8 mouse cellular contexts compared by ENCODE assay signal in the genomic region with DNA sequence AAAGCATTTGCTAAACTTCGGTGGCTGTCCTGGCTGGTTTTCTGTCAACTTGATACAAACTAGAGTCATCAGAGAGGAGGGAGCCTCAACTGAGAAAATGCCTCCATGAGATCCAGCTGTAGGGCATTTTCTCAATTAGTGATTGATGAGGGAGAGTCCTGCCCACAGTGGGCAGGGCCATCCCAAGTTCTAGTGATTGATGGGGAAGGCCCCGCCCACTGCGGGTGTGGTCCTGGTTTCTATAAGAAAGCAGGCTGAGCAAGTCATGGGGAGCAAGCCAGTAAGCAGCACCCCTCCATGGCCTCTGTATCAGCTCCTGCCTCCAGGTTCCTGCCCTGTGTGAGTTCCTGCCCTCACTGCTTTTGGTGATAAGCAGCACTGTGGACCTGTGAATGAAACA. TPM values are rescaled to one million over a fixed set of nuclear protein-coding genes. Genes with fewer than 3 reads are reported as not detected.
DNase-seq lines count a peak whose midpoint lies in the region; ATAC-seq and TF ChIP-seq lines count a peak whose summit lies in the region.
"Not testable (repeated sequence)": the region's sequence is repeated elsewhere in the genome, so short reads cannot be mapped to it uniquely, and the experiment has no call there.

No protein-coding gene starts in this region.

- not testable (repeated sequence) for TF ChIP-seq CTCF in cortical plate, adult 2 months (IDR thresholded peaks at IDR 0.05; ENCODE audit: extremely low read depth, insufficient read depth, low read length); embryonic fibroblast, embryonic 13.5 days (IDR thresholded peaks at IDR 0.05; ENCODE audit: borderline replicate concordance, insufficient read depth, low read length)

- not testable (repeated sequence) for H3K9me3 ChIP-seq in heart, embryonic 14.5 days (ENCODE audit: control insufficient read depth, low read length); intestine, embryonic 16.5 days (ENCODE audit: control insufficient read depth, low read length); limb, embryonic 11.5 days (ENCODE audit: control insufficient read depth, low read length); lung, embryonic 15.5 days; stomach, embryonic 15.5 days

- WGBS in heart, embryonic 14.5 days: 28% methylated on average over 3 of the region's 3 CpGs
- WGBS in intestine, embryonic 16.5 days: 29% methylated on average over 3 of the region's 3 CpGs
- 26% methylated on average over 3 of the region's 3 CpGs for WGBS in limb, embryonic 11.5 days
- WGBS in lung, embryonic 15.5 days: 24% methylated on average over 3 of the region's 3 CpGs
- 30% methylated on average over 3 of the region's 3 CpGs for WGBS in stomach, embryonic 15.5 days

- not testable (repeated sequence) for H3K4me3 ChIP-seq in cortical plate, adult 2 months (ENCODE audit: insufficient read depth, low read length); embryonic fibroblast, embryonic 13.5 days (ENCODE audit: insufficient read depth, low read length); heart, embryonic 14.5 days (ENCODE audit: control insufficient read depth in 1 of 2, insufficient read depth in 1 of 2, low read depth in 1 of 2, low read length in 2 of 2); intestine, embryonic 16.5 days (ENCODE audit: low read length); limb, embryonic 11.5 days (ENCODE audit: low read depth, low read length); lung, embryonic 15.5 days; stomach, embryonic 15.5 days (replicated peaks)

- 0 out of 2 replicates have a peak overlapping the region, but pooled peaks have one; percentile 33 for H3K27ac ChIP-seq in cortical plate, adult 2 months (ENCODE audit: insufficient read depth, low read length)
- H3K27ac ChIP-seq in embryonic fibroblast, embryonic 13.5 days (ENCODE audit: insufficient read depth, low read length): peak overlapping the region; percentile 98
- H3K27ac ChIP-seq in heart, embryonic 14.5 days (replicated peaks in 1 of 2; ENCODE audit: control insufficient read depth in 1 of 2, insufficient read depth in 1 of 2, low read depth in 2 of 2, low read length in 2 of 2): peak overlapping the region; percentile 9 to 50; a peak in 1 of 4 replicates
- H3K27ac ChIP-seq in intestine, embryonic 16.5 days (ENCODE audit: low read length): peak overlapping the region; percentile 89
- H3K27ac ChIP-seq in limb, embryonic 11.5 days (replicated peaks; ENCODE audit: low read depth, low read length): peak overlapping the region; percentile 68
- peak overlapping the region; percentile 89 for H3K27ac ChIP-seq in lung, embryonic 15.5 days
- H3K27ac ChIP-seq in stomach, embryonic 15.5 days: peak overlapping the region; percentile 91

- H3K4me2 ChIP-seq in heart, embryonic 14.5 days (ENCODE audit: low read length); intestine, embryonic 16.5 days (ENCODE audit: low read depth, low read length): not testable (repeated sequence)
- H3K4me2 ChIP-seq in limb, embryonic 11.5 days (ENCODE audit: low read depth, severe bottlenecking): peak overlapping the region; percentile 36; the same call in 1 of the 2 replicates
- peak overlapping the region; percentile 29; the same call in 1 of the 2 replicates for H3K4me2 ChIP-seq in lung, embryonic 15.5 days
- H3K4me2 ChIP-seq in stomach, embryonic 15.5 days: 0 out of 2 replicates have a peak overlapping the region, but pooled peaks have one; percentile 1

- not testable (repeated sequence) for ATAC-seq in heart, embryonic 14.5 days (ENCODE audit: insufficient number of reproducible peaks, insufficient read depth, low FRiP score, low read depth); limb, embryonic 11.5 days (ENCODE audit: insufficient number of reproducible peaks, low FRiP score, low TSS enrichment, low read depth); stomach, embryonic 15.5 days (ENCODE audit: insufficient read depth, low FRiP score, low read depth)
- peak; percentile 12; the same call in 1 of the 2 replicates for ATAC-seq in intestine, embryonic 16.5 days
- ATAC-seq in lung, embryonic 15.5 days (ENCODE audit: borderline replicate concordance, extremely low read depth, low FRiP score, low TSS enrichment): peak; percentile 5; the same call in 1 of the 2 replicates

- not testable (repeated sequence) for H3K27me3 ChIP-seq in heart, embryonic 14.5 days (ENCODE audit: control insufficient read depth, insufficient read depth, low read length); intestine, embryonic 16.5 days (replicated peaks; ENCODE audit: control insufficient read depth, insufficient read depth, low read length); limb, embryonic 11.5 days (ENCODE audit: control insufficient read depth, insufficient read depth, low read length); lung, embryonic 15.5 days; stomach, embryonic 15.5 days (replicated peaks)

- H3K4me1 ChIP-seq in cortical plate, adult 2 months (ENCODE audit: control insufficient read depth, insufficient read depth, low read length); embryonic fibroblast, embryonic 13.5 days (ENCODE audit: control insufficient read depth, insufficient read depth, low read length): not testable (repeated sequence)
- H3K4me1 ChIP-seq in heart, embryonic 14.5 days (ENCODE audit: control insufficient read depth in 2 of 2, insufficient read depth in 2 of 2, low read length in 2 of 2): peaks cover 10 to 12% of the 10 kb centered on the region in 2 experiments
- H3K4me1 ChIP-seq in intestine, embryonic 16.5 days (ENCODE audit: control insufficient read depth, insufficient read depth, low read length): peaks cover 15% of the 10 kb centered on the region
- H3K4me1 ChIP-seq in limb, embryonic 11.5 days (ENCODE audit: control insufficient read depth, insufficient read depth, low read length): peaks cover 40% of the 10 kb centered on the region
- H3K4me1 ChIP-seq in lung, embryonic 15.5 days: peaks cover 32% of the 10 kb centered on the region
- peaks cover 26% of the 10 kb centered on the region for H3K4me1 ChIP-seq in stomach, embryonic 15.5 days

- not testable (repeated sequence) for H3K9ac ChIP-seq in heart, embryonic 14.5 days (ENCODE audit: low read length); limb, embryonic 11.5 days (ENCODE audit: low read length); lung, embryonic 15.5 days; stomach, embryonic 15.5 days
- peak overlapping the region; percentile 42; the same call in 1 of the 2 replicates for H3K9ac ChIP-seq in intestine, embryonic 16.5 days (ENCODE audit: low read depth, low read length)

- not testable (repeated sequence) for TF ChIP-seq POLR2A in cortical plate, adult 2 months (IDR thresholded peaks at IDR 0.05; ENCODE audit: extremely low read depth, insufficient read depth, low read length); embryonic fibroblast, embryonic 13.5 days (IDR thresholded peaks at IDR 0.05; ENCODE audit: low read depth, low read length)

- not testable (repeated sequence) for H3K36me3 ChIP-seq in heart, embryonic 14.5 days (ENCODE audit: control insufficient read depth, insufficient read depth, low read length); intestine, embryonic 16.5 days (ENCODE audit: control insufficient read depth, insufficient read depth, low read length); limb, embryonic 11.5 days (ENCODE audit: control insufficient read depth, insufficient read depth, low read length); lung, embryonic 15.5 days; stomach, embryonic 15.5 days

- peak; percentile 87 for DNase-seq in 3T3-L1 (ENCODE audit: low read depth, low spot score)
- DNase-seq in limb, embryonic 11.5 days (ENCODE audit: low spot score): not testable (repeated sequence)

RNA-seq across cellular contexts. Expression of gene Iscu, which starts 11.6 kb away (rescaled TPM):
- 190 and 196 TPM in 2 replicates for polyA plus RNA-seq in cortical plate, adult 2 months (2012; rRNA removed)
- 71.8 and 85.3 TPM in 2 replicates for polyA plus RNA-seq in embryonic fibroblast, embryonic 13.5 days (2011; ENCODE audit: insufficient read length, low read depth, missing spikeins)
- 128 and 132 TPM in 2 replicates for polyA plus RNA-seq in heart, embryonic 14.5 days (2014; fragmentation: Nextera tagmentation; extraction: Ambion mirVana)
- polyA plus RNA-seq in intestine, embryonic 16.5 days (2015; fragmentation: Nextera tagmentation; extraction: Ambion mirVana): 99.0 and 114 TPM in 2 replicates
- polyA plus RNA-seq in limb, embryonic 11.5 days (2014; fragmentation: Nextera tagmentation; extraction: Ambion mirVana): 106 and 112 TPM in 2 replicates
- 108 and 111 TPM in 2 replicates for polyA plus RNA-seq in lung, embryonic 15.5 days (2015; fragmentation: Nextera tagmentation; extraction: Ambion mirVana)
- 111 and 112 TPM in 2 replicates for polyA plus RNA-seq in stomach, embryonic 15.5 days (2015; fragmentation: Nextera tagmentation; extraction: Ambion mirVana)

RNA-seq across cellular contexts. Expression of gene Sart3, which starts 11.8 kb away (rescaled TPM):
- polyA plus RNA-seq in cortical plate, adult 2 months (2012; rRNA removed): 33.2 and 39.0 TPM in 2 replicates
- polyA plus RNA-seq in embryonic fibroblast, embryonic 13.5 days (2011; ENCODE audit: insufficient read length, low read depth, missing spikeins): 20.8 and 21.1 TPM in 2 replicates
- polyA plus RNA-seq in heart, embryonic 14.5 days (2014; fragmentation: Nextera tagmentation; extraction: Ambion mirVana): 25.9 and 27.7 TPM in 2 replicates
- polyA plus RNA-seq in intestine, embryonic 16.5 days (2015; fragmentation: Nextera tagmentation; extraction: Ambion mirVana): 30.2 and 30.6 TPM in 2 replicates
- polyA plus RNA-seq in limb, embryonic 11.5 days (2014; fragmentation: Nextera tagmentation; extraction: Ambion mirVana): 64.6 and 78.0 TPM in 2 replicates
- polyA plus RNA-seq in lung, embryonic 15.5 days (2015; fragmentation: Nextera tagmentation; extraction: Ambion mirVana): 55.4 and 58.8 TPM in 2 replicates
- polyA plus RNA-seq in stomach, embryonic 15.5 days (2015; fragmentation: Nextera tagmentation; extraction: Ambion mirVana): 43.5 and 45.8 TPM in 2 replicates

RNA-seq across cellular contexts. Expression of gene Tmem119, which starts 16.2 kb away (rescaled TPM):
- polyA plus RNA-seq in cortical plate, adult 2 months (2012; rRNA removed): 25.4 and 26.0 TPM in 2 replicates
- 66.6 and 92.8 TPM in 2 replicates for polyA plus RNA-seq in embryonic fibroblast, embryonic 13.5 days (2011; ENCODE audit: insufficient read length, low read depth, missing spikeins)
- 6.1 and 7.8 TPM in 2 replicates for polyA plus RNA-seq in heart, embryonic 14.5 days (2014; fragmentation: Nextera tagmentation; extraction: Ambion mirVana)
- polyA plus RNA-seq in intestine, embryonic 16.5 days (2015; fragmentation: Nextera tagmentation; extraction: Ambion mirVana): 56.6 and 63.7 TPM in 2 replicates
- 112 and 131 TPM in 2 replicates for polyA plus RNA-seq in limb, embryonic 11.5 days (2014; fragmentation: Nextera tagmentation; extraction: Ambion mirVana)
- 47.0 and 48.1 TPM in 2 replicates for polyA plus RNA-seq in lung, embryonic 15.5 days (2015; fragmentation: Nextera tagmentation; extraction: Ambion mirVana)
- 60.6 and 64.4 TPM in 2 replicates for polyA plus RNA-seq in stomach, embryonic 15.5 days (2015; fragmentation: Nextera tagmentation; extraction: Ambion mirVana)

RNA-seq across cellular contexts. Expression of gene Selplg, which starts 48.3 kb away (rescaled TPM):
- polyA plus RNA-seq in cortical plate, adult 2 months (2012; rRNA removed): 43.5 TPM in 2 replicates
- polyA plus RNA-seq in embryonic fibroblast, embryonic 13.5 days (2011; ENCODE audit: insufficient read length, low read depth, missing spikeins): 0.74 TPM in 1 of 2 replicates, not detected in the other
- polyA plus RNA-seq in heart, embryonic 14.5 days (2014; fragmentation: Nextera tagmentation; extraction: Ambion mirVana): 2.3 and 3.1 TPM in 2 replicates
- 6.8 and 7.5 TPM in 2 replicates for polyA plus RNA-seq in intestine, embryonic 16.5 days (2015; fragmentation: Nextera tagmentation; extraction: Ambion mirVana)
- polyA plus RNA-seq in limb, embryonic 11.5 days (2014; fragmentation: Nextera tagmentation; extraction: Ambion mirVana): 0.79 and 1.6 TPM in 2 replicates
- polyA plus RNA-seq in lung, embryonic 15.5 days (2015; fragmentation: Nextera tagmentation; extraction: Ambion mirVana): 4.6 and 8.2 TPM in 2 replicates
- 5.8 and 7.5 TPM in 2 replicates for polyA plus RNA-seq in stomach, embryonic 15.5 days (2015; fragmentation: Nextera tagmentation; extraction: Ambion mirVana)

RNA-seq across cellular contexts. Expression of gene Ficd, which starts 48.5 kb away (rescaled TPM):
- polyA plus RNA-seq in cortical plate, adult 2 months (2012; rRNA removed): 8.2 and 8.5 TPM in 2 replicates
- polyA plus RNA-seq in embryonic fibroblast, embryonic 13.5 days (2011; ENCODE audit: insufficient read length, low read depth, missing spikeins): 6.0 and 7.1 TPM in 2 replicates
- polyA plus RNA-seq in heart, embryonic 14.5 days (2014; fragmentation: Nextera tagmentation; extraction: Ambion mirVana): 4.0 and 4.6 TPM in 2 replicates
- polyA plus RNA-seq in intestine, embryonic 16.5 days (2015; fragmentation: Nextera tagmentation; extraction: Ambion mirVana): 5.6 and 7.1 TPM in 2 replicates
- 3.5 and 3.7 TPM in 2 replicates for polyA plus RNA-seq in limb, embryonic 11.5 days (2014; fragmentation: Nextera tagmentation; extraction: Ambion mirVana)
- 5.4 and 6.6 TPM in 2 replicates for polyA plus RNA-seq in lung, embryonic 15.5 days (2015; fragmentation: Nextera tagmentation; extraction: Ambion mirVana)
- 7.1 and 7.6 TPM in 2 replicates for polyA plus RNA-seq in stomach, embryonic 15.5 days (2015; fragmentation: Nextera tagmentation; extraction: Ambion mirVana)

Comparison
In these comparisons a context has a peak if more than half of its experiments do, and no peak if none do; other contexts are left out.
1. H3K27ac ChIP-seq: peak in every context shown above with its lines; median percentile 98 in embryonic fibroblast, embryonic 13.5 days; 91 in stomach, embryonic 15.5 days; 89 in intestine, embryonic 16.5 days; 89 in lung, embryonic 15.5 days; 68 in limb, embryonic 11.5 days; 33 in cortical plate, adult 2 months; 30 in heart, embryonic 14.5 days.